Mouse (Mus musculus): ENCODE data around the gene Sgcd. TPM values are rescaled to one million over a fixed set of nuclear protein-coding genes. Genes with fewer than 3 reads are reported as not detected.

Sgcd gene
- polyA plus RNA-seq, 1 experiment, result 7.2 TPM

- H3K4me3 ChIP-seq, result peak overlapping the region; percentile 39
- H3K79me2 ChIP-seq (ENCODE audit: control insufficient read depth, insufficient read depth), result peaks cover 7% of the 10 kb centered on the region
- TF ChIP-seq TCF3 (IDR thresholded peaks at IDR 0.05; ENCODE audit: insufficient read length, low read depth) (no peak), POLR2A (IDR thresholded peaks at IDR 0.05; ENCODE audit: insufficient read length, low read depth) (no peak), MYOD1 (IDR thresholded peaks at IDR 0.05; ENCODE audit: control insufficient read depth in 1 of 3, insufficient read length in 2 of 3, low read depth in 2 of 3) (no peak), POLR2AphosphoS2 (IDR thresholded peaks at IDR 0.05; ENCODE audit: insufficient read length, low read depth) (no peak), TCF12 (IDR thresholded peaks at IDR 0.05; ENCODE audit: insufficient read depth, poor library complexity, severe bottlenecking) (no peak), E2F4 (IDR thresholded peaks at IDR 0.05; ENCODE audit: insufficient read depth) (no peak), CEBPB (IDR thresholded peaks at IDR 0.05; ENCODE audit: insufficient read depth, poor library complexity, severe bottlenecking) (no peak), MYOG (IDR thresholded peaks at IDR 0.05; ENCODE audit: control insufficient read depth in 1 of 3, insufficient read depth in 1 of 3, insufficient read length in 2 of 3, low read depth in 2 of 3) (no peak), REST (IDR thresholded peaks at IDR 0.05; ENCODE audit: insufficient read depth, insufficient read length) (no peak), SRF (IDR thresholded peaks at IDR 0.05; ENCODE audit: control insufficient read depth, insufficient read length, low read depth) (no peak), MAX (IDR thresholded peaks at IDR 0.05; ENCODE audit: low read depth) (no peak), USF1 (IDR thresholded peaks at IDR 0.05; ENCODE audit: low read depth) (no peak)
- H3K36me3 ChIP-seq (ENCODE audit: control insufficient read depth, insufficient read depth), result no peaks in the 10 kb centered on the region
- H3ac ChIP-seq (ENCODE audit: control insufficient read depth, insufficient read length), result no peak overlapping the region
- no peaks in the 10 kb centered on the region for H3K27me3 ChIP-seq (ENCODE audit: control insufficient read depth, insufficient read depth, insufficient read length)
- peak overlapping the region; percentile 85 for H3K4me2 ChIP-seq (ENCODE audit: low read depth)
These were observed 611.3 kb downstream of the Sgcd start for GRCm38 (mm10) chr11:47377421-47377820.

DNA sequence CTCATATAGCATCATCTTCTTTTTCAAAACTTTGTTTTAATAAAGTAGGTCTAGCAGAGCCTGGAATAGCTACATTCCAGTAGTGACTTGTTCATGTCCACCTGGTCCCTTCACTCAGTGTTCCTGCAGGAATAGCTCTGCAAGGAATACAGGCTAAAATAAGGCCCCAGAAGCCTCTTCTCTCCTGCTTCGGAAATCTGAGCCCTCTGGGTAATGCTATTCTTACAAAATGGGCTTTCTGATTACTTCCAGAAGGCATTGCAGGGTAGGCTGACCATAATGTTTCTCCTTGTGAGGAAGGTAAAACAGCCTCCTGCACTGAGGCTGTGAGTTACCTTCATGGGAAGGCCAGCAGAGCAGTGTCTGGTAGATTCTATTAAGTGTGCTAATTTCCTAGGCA, 611.9 kb downstream of the Sgcd start:
- Histone ChIP-seq H3ac (ENCODE audit: control insufficient read depth, insufficient read length) (no peak overlapping the region), H3K4me2 (ENCODE audit: low read depth) (peak overlapping the region; percentile 85), H3K27me3 (ENCODE audit: control insufficient read depth, insufficient read depth, insufficient read length) (no peaks in the 10 kb centered on the region), H3K79me2 (ENCODE audit: control insufficient read depth, insufficient read depth) (peaks cover 7% of the 10 kb centered on the region), H3K4me3 (peak overlapping the region; percentile 39), H3K36me3 (ENCODE audit: control insufficient read depth, insufficient read depth) (no peaks in the 10 kb centered on the region)
- TF ChIP-seq TCF3 (IDR thresholded peaks at IDR 0.05; ENCODE audit: insufficient read length, low read depth) (no peak), MYOD1 (IDR thresholded peaks at IDR 0.05; ENCODE audit: control insufficient read depth in 1 of 3, insufficient read length in 2 of 3, low read depth in 2 of 3) (peak; percentile 86 to 94 (median 87)), TCF12 (IDR thresholded peaks at IDR 0.05; ENCODE audit: insufficient read depth, poor library complexity, severe bottlenecking) (peak; percentile 54)

- Histone ChIP-seq H3K4me3 (no peak overlapping the region), H3K27me3 (ENCODE audit: control insufficient read depth, insufficient read depth, insufficient read length) (no peaks in the 10 kb centered on the region), H3K4me2 (ENCODE audit: low read depth) (no peak overlapping the region), H3K36me3 (ENCODE audit: control insufficient read depth, insufficient read depth) (no peaks in the 10 kb centered on the region), H3ac (ENCODE audit: control insufficient read depth, insufficient read length) (no peak overlapping the region), H3K79me2 (ENCODE audit: control insufficient read depth, insufficient read depth) (peaks cover 7% of the 10 kb centered on the region)
- TF ChIP-seq POLR2A (IDR thresholded peaks at IDR 0.05; ENCODE audit: insufficient read length, low read depth) (no peak), TCF12 (IDR thresholded peaks at IDR 0.05; ENCODE audit: insufficient read depth, poor library complexity, severe bottlenecking) (no peak), MYOD1 (IDR thresholded peaks at IDR 0.05; ENCODE audit: control insufficient read depth in 1 of 3, insufficient read length in 2 of 3, low read depth in 2 of 3) (no peak), TCF3 (IDR thresholded peaks at IDR 0.05; ENCODE audit: insufficient read length, low read depth) (no peak), USF1 (IDR thresholded peaks at IDR 0.05; ENCODE audit: low read depth) (no peak), MYOG (IDR thresholded peaks at IDR 0.05; ENCODE audit: control insufficient read depth in 1 of 3, insufficient read depth in 1 of 3, insufficient read length in 2 of 3, low read depth in 2 of 3) (no peak), POLR2AphosphoS2 (IDR thresholded peaks at IDR 0.05; ENCODE audit: insufficient read length, low read depth) (no peak), REST (IDR thresholded peaks at IDR 0.05; ENCODE audit: insufficient read depth, insufficient read length) (no peak), SRF (IDR thresholded peaks at IDR 0.05; ENCODE audit: control insufficient read depth, insufficient read length, low read depth) (no peak)
These were observed 617.2 kb downstream of the Sgcd start for GRCm38 (mm10) chr11:47371616-47372015.

DNA sequence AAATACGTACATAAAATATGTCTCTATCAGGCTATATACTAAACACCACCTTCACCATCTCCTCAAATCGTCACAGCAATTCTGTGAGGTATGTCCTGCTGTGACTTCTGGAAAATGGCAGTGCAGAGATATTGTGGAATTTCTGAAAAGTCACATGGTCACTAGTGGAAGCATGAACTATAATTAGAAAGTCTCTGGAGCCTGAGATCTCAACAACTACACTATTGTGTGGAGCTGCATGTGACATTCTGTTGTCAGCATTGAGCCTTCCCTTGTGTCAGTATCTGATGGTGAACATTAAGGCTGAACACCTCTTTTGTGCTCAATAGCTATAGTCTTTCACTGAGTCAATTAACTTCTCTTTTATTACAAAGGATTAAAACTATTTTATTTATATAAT, 637.2 kb downstream of the Sgcd start:
- TF ChIP-seq MYOG (IDR thresholded peaks at IDR 0.05; ENCODE audit: control insufficient read depth in 1 of 3, insufficient read depth in 1 of 3, insufficient read length in 2 of 3, low read depth in 2 of 3) (no peak), TCF3 (IDR thresholded peaks at IDR 0.05; ENCODE audit: insufficient read length, low read depth) (no peak), POLR2AphosphoS2 (IDR thresholded peaks at IDR 0.05; ENCODE audit: insufficient read length, low read depth) (no peak), CEBPB (IDR thresholded peaks at IDR 0.05; ENCODE audit: insufficient read depth, poor library complexity, severe bottlenecking) (no peak), REST (IDR thresholded peaks at IDR 0.05; ENCODE audit: insufficient read depth, insufficient read length) (no peak), MYOD1 (IDR thresholded peaks at IDR 0.05; ENCODE audit: control insufficient read depth in 1 of 3, insufficient read length in 2 of 3, low read depth in 2 of 3) (no peak), USF1 (IDR thresholded peaks at IDR 0.05; ENCODE audit: low read depth) (no peak), TCF12 (IDR thresholded peaks at IDR 0.05; ENCODE audit: insufficient read depth, poor library complexity, severe bottlenecking) (no peak), POLR2A (IDR thresholded peaks at IDR 0.05; ENCODE audit: insufficient read length, low read depth) (no peak), MAX (IDR thresholded peaks at IDR 0.05; ENCODE audit: low read depth) (no peak)
- Histone ChIP-seq H3K4me2 (ENCODE audit: low read depth) (no peak overlapping the region), H3K27me3 (ENCODE audit: control insufficient read depth, insufficient read depth, insufficient read length) (no peaks in the 10 kb centered on the region), H3K79me2 (ENCODE audit: control insufficient read depth, insufficient read depth) (no peaks in the 10 kb centered on the region), H3ac (ENCODE audit: control insufficient read depth, insufficient read length) (no peak overlapping the region), H3K4me3 (no peak overlapping the region), H3K36me3 (ENCODE audit: control insufficient read depth, insufficient read depth) (peaks cover 5% of the 10 kb centered on the region)

- H3K79me2 ChIP-seq (ENCODE audit: control insufficient read depth, insufficient read depth), result no peaks in the 10 kb centered on the region
- H3K4me2 ChIP-seq (ENCODE audit: low read depth), result no peak overlapping the region
- no peak overlapping the region for H3K4me3 ChIP-seq
- no peak overlapping the region for H3ac ChIP-seq (ENCODE audit: control insufficient read depth, insufficient read length)
- TF ChIP-seq TCF12 (IDR thresholded peaks at IDR 0.05; ENCODE audit: insufficient read depth, poor library complexity, severe bottlenecking), result no peak
- no peak for TF ChIP-seq USF1 (IDR thresholded peaks at IDR 0.05; ENCODE audit: low read depth)
- TF ChIP-seq MYOG (IDR thresholded peaks at IDR 0.05; ENCODE audit: control insufficient read depth in 1 of 3, insufficient read depth in 1 of 3, insufficient read length in 2 of 3, low read depth in 2 of 3), result no peak
- no peak for TF ChIP-seq TCF3 (IDR thresholded peaks at IDR 0.05; ENCODE audit: insufficient read length, low read depth)
- TF ChIP-seq SRF (IDR thresholded peaks at IDR 0.05; ENCODE audit: control insufficient read depth, insufficient read length, low read depth), result no peak
- TF ChIP-seq MYOD1 (IDR thresholded peaks at IDR 0.05; ENCODE audit: control insufficient read depth in 1 of 3, insufficient read length in 2 of 3, low read depth in 2 of 3), result no peak
- TF ChIP-seq POLR2AphosphoS2 (IDR thresholded peaks at IDR 0.05; ENCODE audit: insufficient read length, low read depth), result no peak
- no peak for TF ChIP-seq POLR2A (IDR thresholded peaks at IDR 0.05; ENCODE audit: insufficient read length, low read depth)
- TF ChIP-seq CEBPB (IDR thresholded peaks at IDR 0.05; ENCODE audit: insufficient read depth, poor library complexity, severe bottlenecking), result no peak
- H3K36me3 ChIP-seq (ENCODE audit: control insufficient read depth, insufficient read depth), result peaks cover 8% of the 10 kb centered on the region
- H3K27me3 ChIP-seq (ENCODE audit: control insufficient read depth, insufficient read depth, insufficient read length), result no peaks in the 10 kb centered on the region
These were observed 645.3 kb downstream of the Sgcd start for GRCm38 (mm10) chr11:47343486-47343885.
